Mouse (Mus musculus) megakaryocyte progenitor cell, adult 5-6 weeks (primary cell): ENCODE results near the gene Ghdc. TPM values are rescaled to one million over a fixed set of nuclear protein-coding genes. Genes with fewer than 3 reads are reported as not detected.

Experiments used
- ATAC-seq: replicated peaks from 2 replicates; pipeline ENCODE4 v1.8.0; 2016; ENCODE audit warnings: mild to moderate bottlenecking, moderate TSS enrichment, inconsistent platforms; ENCODE audit not compliant: poor library complexity
- total RNA-seq, 2 experiments: library from RNA; stranded (forward) in 1 of 2; stranded (reverse) in 1 of 2; fragments of 157-497, 149-512 nt in 1 of 2; fragments of 200-1000 nt in 1 of 2; gene quantifications; 2 replicates each; pipeline versions ENCODE4 v1.2.3 to v1.2.4; 2015 to 2017

Gene Ghdc
- total RNA-seq, 2 experiments from 2014 or later, result 1.6 to 1.8 TPM

- ATAC-seq, result no peak
Measured at GRCm38 (mm10) chr11:100720345-100720744, 50.4 kb downstream of the Ghdc start.

- no peak for ATAC-seq
Measured at GRCm38 (mm10) chr11:100719893-100720292, 50.9 kb downstream of the Ghdc start.

- no peak for ATAC-seq
Measured at GRCm38 (mm10) chr11:100719312-100719711, 51.4 kb downstream of the Ghdc start.

- ATAC-seq, result no peak
Measured at GRCm38 (mm10) chr11:100718866-100719265, 51.9 kb downstream of the Ghdc start.

- ATAC-seq, result no peak
Measured at GRCm38 (mm10) chr11:100718462-100718861, 52.3 kb downstream of the Ghdc start.

GRCm38 (mm10) chr11:100716649-100717048 is 54.1 kb downstream of the Ghdc start:
- no peak for ATAC-seq

Other genes with a start within 250 kb of the Ghdc start
- gene Acly, start 243.0 kb downstream of the Ghdc start, total RNA-seq (2015), result 80.4 and 81.7 TPM in 2 replicates
- gene Acly, start 243.0 kb downstream of the Ghdc start, total RNA-seq (2017), result 89.1 and 101 TPM in 2 replicates
- gene Ttc25, start 225.3 kb downstream of the Ghdc start, total RNA-seq (2015), result 0.05 TPM in 1 of 2 replicates, not detected in the other
- 0.04 and 0.30 TPM in 2 replicates for gene Ttc25, start 225.3 kb downstream of the Ghdc start, total RNA-seq (2017)
- 6.9 and 8.2 TPM in 2 replicates for gene Cnp, start 196.1 kb downstream of the Ghdc start, total RNA-seq (2015)
- 16.2 and 21.7 TPM in 2 replicates for gene Cnp, start 196.1 kb downstream of the Ghdc start, total RNA-seq (2017)
- gene Nkiras2, start 151.7 kb downstream of the Ghdc start, total RNA-seq (2015), result 17.0 and 22.2 TPM in 2 replicates
- 9.9 and 16.6 TPM in 2 replicates for gene Nkiras2, start 151.7 kb downstream of the Ghdc start, total RNA-seq (2017)
- gene Dnajc7, start 150.8 kb downstream of the Ghdc start, total RNA-seq (2015), result 81.2 and 93.3 TPM in 2 replicates
- gene Dnajc7, start 150.8 kb downstream of the Ghdc start, total RNA-seq (2017), result 102 and 136 TPM in 2 replicates
- not detected in 2 replicates for gene Zfp385c, start 78.5 kb downstream of the Ghdc start, total RNA-seq (2015)
- gene Zfp385c, start 78.5 kb downstream of the Ghdc start, total RNA-seq (2017), result not detected in 2 replicates
- gene Dhx58, start 66.7 kb downstream of the Ghdc start, total RNA-seq (2015), result 10.4 and 11.1 TPM in 2 replicates
- 11.5 and 13.6 TPM in 2 replicates for gene Dhx58, start 66.7 kb downstream of the Ghdc start, total RNA-seq (2017)
- 31.7 and 40.1 TPM in 2 replicates for gene Kat2a, start 58.5 kb downstream of the Ghdc start, total RNA-seq (2015)
- 28.9 and 30.4 TPM in 2 replicates for gene Kat2a, start 58.5 kb downstream of the Ghdc start, total RNA-seq (2017)
- gene Hspb9, start 57.1 kb downstream of the Ghdc start, total RNA-seq (2015), result not detected in 2 replicates
- gene Hspb9, start 57.1 kb downstream of the Ghdc start, total RNA-seq (2017), result 0.37 and 0.47 TPM in 2 replicates
- 129 and 135 TPM in 2 replicates for gene Rab5c, start 32.7 kb downstream of the Ghdc start, total RNA-seq (2015)
- 101 and 105 TPM in 2 replicates for gene Rab5c, start 32.7 kb downstream of the Ghdc start, total RNA-seq (2017)
- gene Kcnh4, start 11.0 kb downstream of the Ghdc start, total RNA-seq (2015), result 0.24 TPM in 1 of 2 replicates, not detected in the other
- not detected in 2 replicates for gene Kcnh4, start 11.0 kb downstream of the Ghdc start, total RNA-seq (2017)
- gene Hcrt, start 8.0 kb downstream of the Ghdc start, total RNA-seq (2015), result not detected in 2 replicates
- gene Hcrt, start 8.0 kb downstream of the Ghdc start, total RNA-seq (2017), result not detected in 2 replicates
- gene Stat5b, start 79.8 kb upstream of the Ghdc start, total RNA-seq (2015), result 31.1 and 32.2 TPM in 2 replicates
- 29.4 and 37.2 TPM in 2 replicates for gene Stat5b, start 79.8 kb upstream of the Ghdc start, total RNA-seq (2017)
- 25.3 and 31.0 TPM in 2 replicates for gene Stat5a, start 88.4 kb upstream of the Ghdc start, total RNA-seq (2015)
- gene Stat5a, start 88.4 kb upstream of the Ghdc start, total RNA-seq (2017), result 31.5 and 32.4 TPM in 2 replicates
- gene Stat3, start 168.6 kb upstream of the Ghdc start, total RNA-seq (2015), result 38.3 and 38.6 TPM in 2 replicates
- gene Stat3, start 168.6 kb upstream of the Ghdc start, total RNA-seq (2017), result 78.6 and 85.3 TPM in 2 replicates
- gene Cavin1, start 199.9 kb upstream of the Ghdc start, total RNA-seq (2015), result 0.51 and 1.7 TPM in 2 replicates
- gene Cavin1, start 199.9 kb upstream of the Ghdc start, total RNA-seq (2017), result 1.4 and 2.5 TPM in 2 replicates
- gene Atp6v0a1, start 238.5 kb upstream of the Ghdc start, total RNA-seq (2015), result 21.4 and 35.3 TPM in 2 replicates
- 38.1 and 50.1 TPM in 2 replicates for gene Atp6v0a1, start 238.5 kb upstream of the Ghdc start, total RNA-seq (2017)